Mouse (Mus musculus) myocyte (in vitro differentiated cells): ENCODE data around the gene Bloc1s4.

Experiments
- CEBPB ChIP-seq: IDR thresholded peaks from 2 replicates; pipeline ENCODE4 v1.6.1; 2011; ENCODE audit warnings: mild to moderate bottlenecking, moderate library complexity; ENCODE audit not compliant: poor library complexity, insufficient read depth, severe bottlenecking
- MAX ChIP-seq: IDR thresholded peaks from one replicate; pipeline ENCODE4 v1.6.1; 2011; ENCODE audit warnings: low read depth, mild to moderate bottlenecking, control low read depth
- MYOD1 ChIP-seq, 3 experiments: IDR thresholded peaks; one replicate each; pipeline ENCODE4 v1.6.1; 2011; ENCODE audit warnings: control low read depth in 2 of 3, low read depth in 2 of 3, mild to moderate bottlenecking in 2 of 3, moderate library complexity in 1 of 3; ENCODE audit not compliant: insufficient read length in 2 of 3, control insufficient read depth in 1 of 3
- MYOG ChIP-seq, 3 experiments: IDR thresholded peaks; one replicate each; pipeline ENCODE4 v1.6.1; 2011; ENCODE audit warnings: control low read depth in 2 of 3, low read depth in 2 of 3, mild to moderate bottlenecking in 2 of 3; ENCODE audit not compliant: insufficient read length in 2 of 3, control insufficient read depth in 1 of 3, insufficient read depth in 1 of 3
- POLR2A ChIP-seq: IDR thresholded peaks from one replicate; pipeline ENCODE4 v1.6.1; 2011; ENCODE audit warnings: low read depth, mild to moderate bottlenecking, control low read depth, moderate library complexity; ENCODE audit not compliant: insufficient read length
- POLR2AphosphoS2 ChIP-seq: IDR thresholded peaks from one replicate; pipeline ENCODE4 v1.6.1; 2011; ENCODE audit warnings: low read depth, control low read depth; ENCODE audit not compliant: insufficient read length
- REST ChIP-seq: IDR thresholded peaks from one replicate; pipeline ENCODE4 v1.6.1; 2011; ENCODE audit warnings: mild to moderate bottlenecking, control low read depth, moderate library complexity; ENCODE audit not compliant: insufficient read depth, insufficient read length
- SRF ChIP-seq: IDR thresholded peaks from one replicate; pipeline ENCODE4 v1.6.1; 2011; ENCODE audit warnings: low read depth; ENCODE audit not compliant: control insufficient read depth, insufficient read length
- TCF12 ChIP-seq: IDR thresholded peaks from one replicate; pipeline ENCODE4 v1.6.1; 2011; ENCODE audit warnings: mild to moderate bottlenecking, control low read depth; ENCODE audit not compliant: poor library complexity, insufficient read depth, severe bottlenecking
- USF1 ChIP-seq: IDR thresholded peaks from one replicate; pipeline ENCODE4 v1.6.1; 2011; ENCODE audit warnings: low read depth, mild to moderate bottlenecking, control low read depth, moderate library complexity

GRCm38 (mm10) chr5:36776021-36776575 lies 27.6 kb upstream of the Bloc1s4 start:
- TF ChIP-seq POLR2A (no peak), MAX (no peak), MYOD1 (IDR thresholded peaks at IDR 0.05; ENCODE audit: control insufficient read depth in 1 of 3, insufficient read length in 2 of 3, low read depth in 2 of 3) (no peak), USF1 (no peak), POLR2AphosphoS2 (no peak), CEBPB (no peak), MYOG (IDR thresholded peaks at IDR 0.05; ENCODE audit: control insufficient read depth in 1 of 3, insufficient read depth in 1 of 3, insufficient read length in 2 of 3, low read depth in 2 of 3) (no peak), SRF (no peak), TCF12 (no peak), REST (no peak)
